Mouse (Mus musculus) forebrain, embryonic 10.5 days (tissue): Measurements from ENCODE around the gene Naif1. TPM values are rescaled to one million over a fixed set of nuclear protein-coding genes. Genes with fewer than 3 reads are reported as not detected.
A peak's percentile ranks its signal among the peaks of the same experiment; 100 is the strongest.
"Not testable (repeated sequence)": the region's sequence is repeated elsewhere in the genome, so short reads cannot be mapped to it uniquely, and the experiment has no call there.

Experiments
- DNase-seq: peaks from one replicate; pipeline ENCODE4 v3.0.0-alpha.2; 2017; ENCODE audit warnings: low spot score; ENCODE audit errors: extremely low spot score
- H3K27ac ChIP-seq: fragments of 300-500 bp; sonication (generic); 2 replicates; pipeline ENCODE4 v1.5.1; 2016; ENCODE audit warnings: mild to moderate bottlenecking
- H3K27me3 ChIP-seq: fragments of 300-500 bp; sonication (generic); 2 replicates; pipeline ENCODE4 v1.6.1; 2016; ENCODE audit warnings: mild to moderate bottlenecking; ENCODE audit not compliant: poor library complexity, severe bottlenecking
- H3K36me3 ChIP-seq: fragments of 300-500 bp; sonication (generic); replicated peaks from 2 replicates; pipeline ENCODE4 v1.6.1; 2016; ENCODE audit warnings: mild to moderate bottlenecking, moderate library complexity
- H3K4me1 ChIP-seq: fragments of 300-500 bp; sonication (generic); 2 replicates; pipeline ENCODE4 v1.6.1; 2016
- H3K4me3 ChIP-seq: fragments of 300-500 bp; sonication (generic); 2 replicates; pipeline ENCODE4 v1.5.1; 2016; ENCODE audit warnings: mild to moderate bottlenecking, moderate library complexity
- H3K9me3 ChIP-seq: fragments of 300-500 bp; sonication (generic); 2 replicates; pipeline ENCODE4 v1.6.1; 2016; ENCODE audit warnings: mild to moderate bottlenecking, moderate library complexity
- WGBS: fragments of 180-500 bp; shearing (Covaris S2); methylation state at CpG from one replicate; pipeline ENCODE4 v1.1.7; 2016; 5-methylcytosine and 5-hydroxymethylcytosine counted together
- polyA plus RNA-seq: library from polyadenylated mRNA; unstranded; fragments of >200 nt; fragmentation: Nextera tagmentation; extraction: Ambion mirVana; gene quantifications from 2 replicates; pipeline ENCODE4 v1.2.1, GENCODE M21; 2016

Naif1 gene
- polyA plus RNA-seq, 1 experiment from 2014 or later = 6.7 TPM

DNA sequence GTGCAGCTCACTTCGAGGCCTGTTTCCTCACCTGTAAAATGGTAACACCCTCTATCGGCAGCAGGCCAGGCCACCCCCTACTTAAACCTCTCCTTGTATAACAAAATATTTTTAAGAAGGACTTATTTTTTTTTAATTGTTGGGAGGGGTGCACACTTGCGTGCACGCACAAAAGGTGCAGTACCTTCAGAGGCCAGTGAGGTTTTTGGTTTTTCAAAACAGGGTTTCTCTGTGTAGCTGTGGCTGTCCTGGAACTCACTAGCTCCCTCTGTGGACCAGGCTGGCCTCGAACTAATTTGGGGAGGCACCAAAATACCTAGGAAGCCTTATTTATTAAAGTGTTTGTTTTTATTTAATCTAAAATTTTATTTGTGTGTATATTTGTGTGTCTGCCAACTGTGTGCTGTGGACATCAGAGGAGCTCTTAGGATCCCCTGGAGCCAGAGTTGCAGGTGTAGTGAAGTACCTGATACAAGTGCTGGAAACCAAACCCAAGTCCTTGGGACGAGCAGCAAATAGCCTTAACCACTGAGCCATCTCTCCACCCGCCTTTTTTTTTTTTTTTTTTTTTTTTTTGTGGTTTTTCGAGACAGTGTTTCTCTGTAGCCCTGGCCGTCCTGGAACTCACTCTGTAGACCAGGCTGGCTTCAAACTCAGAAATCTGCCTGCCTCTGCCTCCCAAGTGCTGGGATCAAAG is 33.1 kb downstream of the Naif1 start:
- Histone ChIP-seq H3K27ac (no peak overlapping the region), H3K36me3 (no peaks in the 10 kb centered on the region), H3K4me3 (no peak overlapping the region), H3K9me3 (peaks cover 3% of the 10 kb centered on the region; the same call in 1 of the 2 replicates), H3K4me1 (no peaks in the 10 kb centered on the region; the same call in 1 of the 2 replicates), H3K27me3 (no peaks in the 10 kb centered on the region)
- no peak for DNase-seq
- 81% methylated on average over 9 of the region's 9 CpGs for WGBS

DNA sequence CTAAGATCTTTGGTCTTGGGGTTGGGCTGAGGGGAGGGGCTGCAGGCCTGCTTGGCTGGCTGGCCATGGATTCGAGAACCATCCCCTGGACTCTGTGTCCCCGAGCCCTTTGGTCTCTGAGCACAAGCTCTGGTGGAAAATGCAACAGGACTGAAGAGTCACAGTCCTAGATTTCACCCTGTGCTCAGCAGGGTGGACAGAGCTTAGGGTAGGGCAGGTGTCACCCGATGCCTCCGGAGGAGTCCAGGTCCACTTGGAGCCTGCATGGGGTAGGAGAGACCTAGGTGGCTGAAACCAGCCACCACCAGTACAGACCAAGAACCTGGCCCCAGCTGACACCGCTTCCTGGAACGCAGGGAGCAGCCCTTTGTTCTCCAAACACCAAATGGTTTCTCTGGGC is 34.7 kb downstream of the Naif1 start:
- no peak for DNase-seq
- no peaks in the 10 kb centered on the region for H3K36me3 ChIP-seq
- H3K4me3 ChIP-seq = no peak overlapping the region
- H3K4me1 ChIP-seq = no peaks in the 10 kb centered on the region; the same call in 1 of the 2 replicates
- H3K27me3 ChIP-seq = no peaks in the 10 kb centered on the region
- WGBS = 91% methylated on average over 6 of the region's 6 CpGs
- H3K9me3 ChIP-seq = no peaks in the 10 kb centered on the region
- H3K27ac ChIP-seq = 0 out of 2 replicates have a peak overlapping the region, but pooled peaks have one; percentile 30

DNA sequence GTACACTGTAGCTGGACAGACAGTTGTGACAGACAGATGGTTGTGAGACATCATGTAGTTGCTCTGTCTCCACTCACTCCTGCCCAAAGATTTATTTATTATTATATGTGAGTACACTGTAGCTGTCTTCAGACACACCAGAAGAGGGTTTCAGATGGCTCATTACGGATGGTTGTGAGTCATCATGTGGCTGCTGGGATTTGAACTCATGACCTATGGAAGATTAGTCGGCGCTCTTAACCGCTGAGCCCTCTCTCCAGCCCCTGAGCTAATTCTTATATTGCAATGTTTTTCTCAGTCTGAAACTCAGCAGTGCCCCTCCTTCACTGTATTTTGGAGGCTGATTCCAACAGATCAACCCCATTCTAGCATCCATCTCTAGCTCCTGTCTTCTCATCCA is 35.5 kb downstream of the Naif1 start:
- no peaks in the 10 kb centered on the region; the same call in 1 of the 2 replicates for H3K4me1 ChIP-seq
- no peak overlapping the region for H3K4me3 ChIP-seq
- no peaks in the 10 kb centered on the region for H3K36me3 ChIP-seq
- H3K9me3 ChIP-seq = no peaks in the 10 kb centered on the region
- 92% methylated on average over 4 of the region's 4 CpGs for WGBS
- H3K27ac ChIP-seq = no peak overlapping the region
- H3K27me3 ChIP-seq = no peaks in the 10 kb centered on the region
- DNase-seq = no peak

DNA sequence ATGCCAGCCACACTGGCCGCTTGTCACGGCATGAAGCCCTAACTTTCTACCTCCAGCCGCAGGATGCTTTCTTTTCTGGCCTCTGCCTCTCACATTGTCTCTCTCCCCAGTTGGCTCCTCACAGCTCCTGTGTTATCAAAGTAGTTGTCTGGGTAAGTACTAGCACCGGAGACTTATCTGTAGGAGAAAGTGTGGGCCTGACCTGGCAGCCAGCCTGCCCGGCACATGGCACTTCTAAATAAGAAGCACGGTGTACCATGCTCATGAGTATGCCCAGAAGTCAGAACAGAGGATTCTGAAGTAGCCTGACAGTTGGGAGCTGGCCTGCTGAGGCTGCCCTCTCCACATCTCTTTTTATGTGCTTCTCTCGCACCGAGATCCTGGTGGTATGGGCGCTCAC is 35.9 kb downstream of the Naif1 start:
- Histone ChIP-seq H3K27ac (0 out of 2 replicates have a peak overlapping the region, but pooled peaks have one; percentile 68), H3K9me3 (no peaks in the 10 kb centered on the region), H3K36me3 (no peaks in the 10 kb centered on the region), H3K27me3 (no peaks in the 10 kb centered on the region), H3K4me3 (no peak overlapping the region), H3K4me1 (no peaks in the 10 kb centered on the region; the same call in 1 of the 2 replicates)
- WGBS = 94% methylated on average over 9 of the region's 9 CpGs
- DNase-seq = no peak

DNA sequence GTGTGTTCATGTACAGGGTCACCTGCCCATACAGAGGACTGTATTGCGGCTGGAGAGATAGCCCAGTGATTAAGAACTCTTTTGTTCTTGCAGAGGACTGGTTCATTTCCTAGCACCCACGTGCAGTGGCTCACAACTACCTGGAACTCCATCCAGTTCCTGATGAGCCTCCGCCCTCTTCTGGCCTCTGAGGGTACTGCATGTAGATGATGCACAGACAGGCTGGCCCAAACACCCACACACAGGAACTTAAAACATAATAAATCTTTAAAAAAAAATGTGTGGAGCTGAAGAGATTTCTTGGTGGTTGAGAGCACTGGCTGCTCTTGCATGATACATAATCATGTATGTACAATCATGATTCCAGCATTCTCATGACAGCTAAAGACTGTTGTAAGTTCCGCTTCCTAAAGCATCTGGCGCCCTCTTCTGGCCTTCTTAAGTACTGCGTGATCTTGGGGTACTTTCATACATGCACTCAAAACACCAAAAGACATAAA is 36.9 kb downstream of the Naif1 start:
- no peaks in the 10 kb centered on the region for H3K9me3 ChIP-seq
- no peaks in the 10 kb centered on the region for H3K36me3 ChIP-seq
- no peaks in the 10 kb centered on the region; the same call in 1 of the 2 replicates for H3K4me1 ChIP-seq
- DNase-seq = peak; percentile 90
- H3K4me3 ChIP-seq = no peak overlapping the region
- 8% methylated on average over 6 of the region's 6 CpGs for WGBS
- H3K27me3 ChIP-seq = no peaks in the 10 kb centered on the region
- H3K27ac ChIP-seq = peak overlapping the region; percentile 68

DNA sequence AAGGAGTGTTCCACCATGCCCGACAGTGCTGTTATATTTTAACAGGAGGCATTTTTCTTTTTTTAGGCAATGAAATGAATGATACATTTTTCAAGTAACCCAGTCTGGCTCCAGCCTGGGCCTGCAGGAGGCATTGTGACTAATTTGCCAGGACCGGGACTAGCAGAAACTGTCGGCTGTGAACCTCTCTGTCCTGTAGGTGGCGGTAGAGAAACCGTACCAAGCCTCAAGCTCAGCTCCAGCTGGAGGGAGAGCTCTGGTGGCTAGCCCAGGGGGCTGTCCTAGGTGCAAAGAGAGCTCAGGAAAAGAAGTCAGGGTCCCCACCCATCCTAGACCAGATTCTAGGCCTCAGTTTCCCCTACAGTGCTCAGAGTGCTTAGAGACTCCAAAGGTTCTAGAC is 38.4 kb downstream of the Naif1 start:
- Histone ChIP-seq H3K27me3 (no peaks in the 10 kb centered on the region), H3K27ac (no peak overlapping the region), H3K4me1 (no peaks in the 10 kb centered on the region; the same call in 1 of the 2 replicates), H3K4me3 (no peak overlapping the region), H3K36me3 (no peaks in the 10 kb centered on the region), H3K9me3 (no peaks in the 10 kb centered on the region)
- peak; percentile 82 for DNase-seq
- WGBS = under 1% methylated on average over 5 of the region's 5 CpGs

DNA sequence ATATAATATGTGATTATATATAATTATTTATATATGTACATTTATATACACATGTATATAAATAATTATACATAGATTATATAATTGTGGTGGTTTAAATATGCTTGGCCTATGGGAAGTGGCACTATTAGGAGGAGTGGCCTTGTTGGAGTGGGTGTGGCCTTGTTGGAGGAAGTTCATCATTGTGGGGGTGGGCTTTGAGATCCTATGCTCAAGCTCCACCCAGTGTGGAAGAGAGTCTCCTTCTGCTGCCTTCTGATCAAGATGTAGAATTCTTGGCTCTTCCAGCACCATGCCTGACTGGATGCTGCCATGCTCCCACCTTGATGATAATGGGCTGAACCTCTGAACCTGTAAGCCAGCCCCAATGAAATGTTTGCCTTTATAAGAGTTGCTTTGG is 40.5 kb downstream of the Naif1 start:
- H3K4me1 ChIP-seq = peaks cover 11% of the 10 kb centered on the region; the same call in 1 of the 2 replicates
- not testable (repeated sequence) for H3K9me3 ChIP-seq, H3K36me3 ChIP-seq, H3K4me3 ChIP-seq, H3K27ac ChIP-seq, DNase-seq, H3K27me3 ChIP-seq

DNA sequence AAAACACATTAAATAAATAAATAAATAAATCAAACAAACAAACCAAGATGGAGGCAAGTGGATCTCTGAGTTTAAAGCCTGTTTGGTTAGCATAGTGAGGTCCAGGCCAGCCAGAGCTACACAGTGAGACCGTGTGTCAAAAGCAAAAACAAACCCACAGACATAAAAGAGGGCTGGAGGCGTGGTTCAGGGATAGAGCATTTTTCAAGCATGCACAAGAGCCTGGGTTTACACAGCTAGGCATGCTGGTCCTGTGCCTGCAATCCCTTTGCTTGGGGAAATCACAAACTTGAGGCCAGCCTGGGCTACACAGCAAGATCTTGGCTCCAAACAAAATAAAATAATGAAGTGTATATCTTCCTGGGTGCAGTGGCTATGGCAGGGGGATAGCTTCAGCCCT is 42.4 kb downstream of the Naif1 start:
- WGBS = 73% methylated on average over 2 of the region's 2 CpGs
- Histone ChIP-seq H3K4me1 (peaks cover 11% of the 10 kb centered on the region; the same call in 1 of the 2 replicates), H3K9me3 (no peaks in the 10 kb centered on the region), H3K27ac (no peak overlapping the region), H3K27me3 (no peaks in the 10 kb centered on the region), H3K36me3 (no peaks in the 10 kb centered on the region), H3K4me3 (no peak overlapping the region)
- no peak for DNase-seq

DNA sequence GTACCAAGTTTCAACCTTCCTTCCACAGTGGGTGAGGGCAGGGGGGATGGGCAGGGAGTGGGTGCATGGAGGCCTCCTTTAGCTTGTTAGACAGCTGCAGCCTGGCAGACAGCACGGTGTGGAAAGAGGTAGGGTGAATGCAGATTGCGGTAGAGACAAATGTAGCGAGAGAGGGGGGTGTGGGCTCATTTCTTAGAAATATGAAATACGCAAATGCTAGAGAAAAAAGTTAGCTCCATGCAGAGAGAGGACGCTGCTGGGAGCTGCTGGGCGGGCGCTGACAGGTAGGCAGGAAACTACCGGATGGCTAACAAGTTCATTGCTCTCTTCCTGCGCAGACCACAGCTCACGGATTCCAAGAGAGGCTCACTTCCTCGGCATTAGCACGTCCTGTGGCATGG is 43.0 kb downstream of the Naif1 start:
- Histone ChIP-seq H3K27ac (no peak overlapping the region), H3K27me3 (no peaks in the 10 kb centered on the region), H3K9me3 (peaks cover under 1% of the 10 kb centered on the region; the same call in 1 of the 2 replicates), H3K4me1 (peaks cover 11% of the 10 kb centered on the region; the same call in 1 of the 2 replicates), H3K4me3 (no peak overlapping the region), H3K36me3 (no peaks in the 10 kb centered on the region)
- DNase-seq = no peak
- WGBS = 85% methylated on average over 12 of the region's 12 CpGs

DNA sequence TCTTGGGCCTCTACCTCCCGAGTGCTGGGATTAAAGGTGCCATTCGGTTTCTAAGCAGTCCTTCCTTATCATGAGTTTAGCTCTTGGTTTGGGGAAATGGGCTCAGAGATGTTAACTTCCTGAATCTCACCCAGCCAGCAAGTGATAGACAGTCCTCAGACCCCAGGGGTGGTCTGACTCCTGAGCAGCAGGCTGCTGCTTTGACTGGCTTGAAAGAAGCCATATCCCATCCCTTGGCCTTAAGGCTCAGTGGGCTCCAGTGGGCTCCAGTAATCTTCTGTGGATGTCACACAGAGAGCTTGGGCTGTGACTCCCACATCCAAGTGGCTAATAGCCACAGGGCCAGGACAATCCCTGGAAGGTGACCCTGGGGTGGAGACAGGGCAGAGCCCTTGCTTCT is 44.3 kb downstream of the Naif1 start:
- peaks cover 11% of the 10 kb centered on the region; the same call in 1 of the 2 replicates for H3K4me1 ChIP-seq
- H3K36me3 ChIP-seq = no peaks in the 10 kb centered on the region
- H3K27ac ChIP-seq = peak overlapping the region; percentile 41; the same call in 1 of the 2 replicates
- H3K27me3 ChIP-seq = no peaks in the 10 kb centered on the region
- WGBS = 79% methylated on average over 2 of the region's 2 CpGs
- no peak for DNase-seq
- peaks cover 8% of the 10 kb centered on the region for H3K9me3 ChIP-seq
- no peak overlapping the region for H3K4me3 ChIP-seq

DNA sequence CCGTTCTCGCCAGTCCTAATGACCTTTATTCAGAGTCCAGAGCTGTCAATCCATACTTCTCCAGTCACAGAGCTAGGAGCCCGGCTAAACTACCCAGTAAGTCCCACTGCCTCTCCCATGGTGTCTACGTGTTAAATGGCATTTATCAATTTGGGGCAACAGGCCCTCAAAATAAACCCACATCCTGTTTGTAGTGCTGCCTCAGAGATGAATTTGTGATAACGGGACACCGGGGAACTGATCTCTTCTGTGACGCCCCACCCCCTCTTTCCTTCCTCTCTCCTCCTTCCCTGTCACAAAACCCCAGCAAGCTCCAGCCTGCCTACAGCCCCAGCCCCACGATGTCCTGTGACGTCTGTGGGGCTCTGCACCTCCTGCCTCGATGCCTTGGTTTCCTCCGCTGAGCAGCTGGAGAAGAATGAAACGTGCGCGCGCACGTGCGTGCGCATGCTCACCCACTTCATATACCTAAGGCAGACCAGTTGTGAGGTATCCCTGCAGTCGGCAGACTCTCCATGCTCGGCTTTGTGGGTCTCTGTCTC is 45.0 kb downstream of the Naif1 start:
- H3K4me3 ChIP-seq = no peak overlapping the region
- no peak for DNase-seq
- no peaks in the 10 kb centered on the region for H3K27me3 ChIP-seq
- H3K9me3 ChIP-seq = peaks cover 8% of the 10 kb centered on the region
- 88% methylated on average over 20 of the region's 20 CpGs for WGBS
- H3K4me1 ChIP-seq = peaks cover 11% of the 10 kb centered on the region; the same call in 1 of the 2 replicates
- H3K27ac ChIP-seq = peak overlapping the region; percentile 45; the same call in 1 of the 2 replicates
- no peaks in the 10 kb centered on the region for H3K36me3 ChIP-seq

DNA sequence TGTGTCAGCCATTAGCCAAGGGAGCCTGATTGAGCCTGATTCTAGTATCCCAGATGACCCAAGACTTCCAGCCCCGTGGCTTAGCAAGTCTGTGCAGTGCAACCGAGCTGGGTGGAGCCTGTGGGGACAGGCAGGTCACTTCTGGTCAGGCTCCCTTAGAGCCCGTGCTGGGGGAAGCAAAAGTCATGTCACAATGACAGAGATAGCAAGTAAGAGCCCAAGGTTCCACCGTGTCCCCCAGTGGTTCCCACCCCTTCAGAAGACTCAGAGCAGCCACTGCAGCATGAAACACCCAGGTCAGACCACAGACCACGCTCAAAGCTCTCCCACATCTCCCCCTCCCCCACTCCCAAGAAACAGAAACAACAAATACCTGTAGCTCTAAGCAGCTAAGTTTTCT is 45.9 kb downstream of the Naif1 start:
- Histone ChIP-seq H3K4me1 (peaks cover 11% of the 10 kb centered on the region; the same call in 1 of the 2 replicates), H3K4me3 (no peak overlapping the region), H3K9me3 (peaks cover 8% of the 10 kb centered on the region), H3K27ac (no peak overlapping the region), H3K36me3 (no peaks in the 10 kb centered on the region), H3K27me3 (no peaks in the 10 kb centered on the region)
- WGBS = 71% methylated on average over 5 of the region's 5 CpGs
- DNase-seq = no peak

DNA sequence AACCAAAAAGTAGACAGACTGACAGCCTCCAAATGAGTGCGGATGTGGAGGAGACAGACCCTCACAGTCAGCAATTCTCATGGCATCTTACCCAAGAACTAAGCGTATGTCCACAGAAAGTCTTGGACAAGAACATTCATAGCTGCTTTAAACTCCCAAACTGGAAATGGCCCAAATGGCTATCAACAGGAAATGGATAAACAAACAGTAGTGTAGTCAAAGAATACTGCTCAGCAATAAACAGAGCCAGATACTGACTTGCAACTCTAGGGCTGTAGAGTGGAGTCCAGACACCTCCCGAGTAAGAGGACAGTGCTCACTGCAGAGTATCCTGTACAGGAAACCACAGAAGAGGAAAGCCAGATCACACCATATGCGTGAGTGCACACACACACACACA is 49.1 kb downstream of the Naif1 start:
- Histone ChIP-seq H3K9me3 (peaks cover 8% of the 10 kb centered on the region), H3K36me3 (no peaks in the 10 kb centered on the region), H3K4me1 (peaks cover 11% of the 10 kb centered on the region; the same call in 1 of the 2 replicates), H3K27me3 (no peaks in the 10 kb centered on the region), H3K4me3 (no peak overlapping the region), H3K27ac (no peak overlapping the region)
- no peak for DNase-seq
- WGBS = 88% methylated on average over 4 of the region's 4 CpGs
